Mouse (Mus musculus) spleen, adult 2 months (tissue): ENCODE measurements at regions not wholly inside any gene's neighbourhood (a gene's known extent, or its start where the extent isn't known, plus 50 kb on each side); places are given as distances from the start of the nearest gene placed in this dataset.

Source experiments
- CTCF ChIP-seq: fragments of 200-500 bp; IDR thresholded peaks from 2 replicates; pipeline ENCODE4 v1.5.1; 2011; ENCODE audit warnings: mild to moderate bottlenecking, inconsistent platforms; ENCODE audit not compliant: insufficient read depth, insufficient read length, insufficient replicate concordance; ENCODE audit errors: extremely low read depth
- POLR2A ChIP-seq: fragments of 200-500 bp; IDR thresholded peaks from 2 replicates; pipeline ENCODE4 v1.6.1; 2011; ENCODE audit warnings: low read depth, low read length, inconsistent platforms

GRCm38 (mm10) chr11:24350839-24351238 lies 273.0 kb downstream of the Bcl11a start:
- TF ChIP-seq CTCF (no peak), POLR2A (no peak)
